Mouse (Mus musculus) heart, embryonic 11.5 days (tissue): ENCODE results near the gene Trappc5. TPM values are rescaled to one million over a fixed set of nuclear protein-coding genes. Genes with fewer than 3 reads are reported as not detected.

Experiments
- ATAC-seq: fragments of 200-750 bp; cut with Nextera tagmentation; replicated peaks from 2 replicates; pipeline ENCODE4 v1.8.0; 2017; ENCODE audit warnings: moderate library complexity; ENCODE audit not compliant: insufficient number of reproducible peaks, low FRiP score, low TSS enrichment
- H3K27ac ChIP-seq: fragments of 300-500 bp; sonication (generic); 2 replicates; pipeline ENCODE4 v1.5.1; 2014; ENCODE audit warnings: mild to moderate bottlenecking, low read depth, low read length
- H3K27me3 ChIP-seq: fragments of 300-500 bp; sonication (generic); 2 replicates; pipeline ENCODE4 v1.6.1; 2014; ENCODE audit warnings: mild to moderate bottlenecking, low read length, mixed read lengths; ENCODE audit not compliant: control insufficient read depth, insufficient read depth
- H3K36me3 ChIP-seq: fragments of 300-500 bp; sonication (generic); 2 replicates; pipeline ENCODE4 v1.6.1; 2014; ENCODE audit warnings: mild to moderate bottlenecking, low read length, moderate library complexity, mixed read lengths; ENCODE audit not compliant: control insufficient read depth, insufficient read depth
- H3K4me1 ChIP-seq: fragments of 300-500 bp; sonication (generic); 2 replicates; pipeline ENCODE4 v1.6.1; 2014; ENCODE audit warnings: low read length; ENCODE audit not compliant: control insufficient read depth, insufficient read depth
- H3K4me2 ChIP-seq: fragments of 300-500 bp; sonication (generic); 2 replicates; pipeline ENCODE4 v1.6.1; 2014; ENCODE audit warnings: mild to moderate bottlenecking, moderate library complexity
- H3K4me3 ChIP-seq: fragments of 300-500 bp; sonication (generic); 2 replicates; pipeline ENCODE4 v1.5.1; 2014; ENCODE audit warnings: low read depth, low read length
- H3K9ac ChIP-seq: fragments of 300-500 bp; sonication (generic); 2 replicates; pipeline ENCODE4 v1.6.1; 2014; ENCODE audit warnings: mild to moderate bottlenecking, low read depth, low read length, moderate library complexity
- H3K9me3 ChIP-seq: fragments of 300-500 bp; sonication (generic); replicated peaks from 2 replicates; pipeline ENCODE4 v1.6.1; 2016; ENCODE audit warnings: low read length; ENCODE audit not compliant: control insufficient read depth
- WGBS: fragments of 180-500 bp; shearing (Covaris S2); extraction: QIAGEN DNeasy Blood & Tissue Kit; methylation state at CpG from one replicate; pipeline ENCODE4 v1.1.7; 2014; ENCODE audit not compliant: insufficient replicate concordance; 5-methylcytosine and 5-hydroxymethylcytosine counted together
- polyA plus RNA-seq: library from polyadenylated mRNA; unstranded; fragments of >200 nt; fragmentation: Nextera tagmentation; extraction: Ambion mirVana; gene quantifications from 2 replicates; pipeline ENCODE4 v1.2.1, GENCODE M21; 2014

Trappc5 gene
- 26.3 and 33.2 TPM in 2 replicates for polyA plus RNA-seq

DNA sequence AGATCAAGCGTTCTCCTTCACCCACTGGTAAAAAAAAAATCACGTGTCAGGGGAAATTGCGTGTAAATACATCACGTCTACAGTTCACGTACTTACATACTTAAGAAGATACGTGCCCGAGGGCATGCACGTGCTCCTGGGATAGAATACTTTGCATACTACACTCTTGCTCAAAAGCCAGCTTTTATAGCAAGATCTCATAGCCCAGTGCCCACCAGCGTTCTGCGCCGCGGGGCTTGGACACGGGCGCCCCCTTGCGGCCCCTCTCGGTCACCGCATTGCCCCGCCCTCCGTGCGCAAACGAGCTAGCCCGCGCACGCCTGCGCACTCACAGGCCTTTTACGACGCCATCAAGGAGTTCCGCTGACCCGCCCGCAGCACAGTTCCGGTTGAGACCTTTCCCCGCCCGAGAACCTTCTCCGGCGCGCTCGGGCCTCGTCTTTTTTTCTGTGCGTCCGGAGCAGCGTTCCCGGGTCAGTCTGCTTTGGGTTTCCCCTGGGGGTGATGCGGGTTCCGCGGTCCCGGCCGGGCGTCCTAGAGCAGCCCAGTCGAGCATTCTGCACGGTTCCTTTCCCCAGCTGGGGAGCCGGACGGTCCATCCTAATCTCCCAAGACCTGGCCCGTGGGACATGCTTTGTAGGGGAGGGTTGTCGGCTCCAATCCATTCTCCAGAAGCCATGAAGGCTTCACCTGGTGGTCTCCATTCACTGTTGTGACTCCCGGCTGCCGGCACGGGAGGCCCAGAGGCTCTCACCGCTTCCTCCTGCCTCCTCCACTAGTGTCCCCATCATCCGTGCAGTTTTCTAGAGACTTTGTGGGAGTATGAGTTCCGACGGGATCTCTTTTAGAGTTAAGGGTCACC lies at the start of gene Trappc5:
Gene Trappc5 (plus strand): TSS at position 169 of the 862 bp plus-strand sequence.
- Histone ChIP-seq H3K9me3 (no peaks in the 10 kb centered on the region), H3K36me3 (peaks cover 8% of the 10 kb centered on the region), H3K4me3 (peak within 1 kb of the TSS; percentile 82), H3K27ac (peak within 1 kb of the TSS; percentile 89), H3K27me3 (no peaks in the 10 kb centered on the region), H3K9ac (peak within 1 kb of the TSS; percentile 95), H3K4me1 (peaks cover 7% of the 10 kb centered on the region), H3K4me2 (peak within 1 kb of the TSS; percentile 90)
- 2% methylated on average over 61 of the region's 61 CpGs for WGBS
- peak; percentile 85 for ATAC-seq

DNA sequence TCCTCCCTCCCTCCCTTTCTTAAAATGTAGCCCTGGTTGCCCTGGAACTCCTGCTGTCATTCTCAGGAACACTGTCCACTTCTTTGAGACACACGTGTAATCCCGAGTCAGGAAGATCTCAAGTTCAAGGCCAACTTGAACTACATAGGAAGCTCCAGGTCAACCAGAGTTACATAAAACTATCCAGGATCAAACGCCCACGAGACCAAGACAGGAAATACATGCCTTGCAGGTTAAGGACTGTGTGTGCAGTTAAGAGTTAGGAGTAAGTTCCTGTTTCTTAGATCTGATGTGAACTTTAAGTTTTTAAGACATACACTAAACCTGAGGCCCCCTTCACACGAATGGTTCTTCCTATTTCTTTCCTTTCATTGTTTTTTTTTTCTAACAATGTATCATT lies 49.1 kb upstream of the Trappc5 start:
- Histone ChIP-seq H3K27me3 (no peaks in the 10 kb centered on the region; the same call in 1 of the 2 replicates), H3K4me2 (no peak overlapping the region), H3K9ac (no peak overlapping the region), H3K4me3 (no peak overlapping the region), H3K36me3 (no peaks in the 10 kb centered on the region), H3K27ac (no peak overlapping the region), H3K4me1 (peaks cover 3% of the 10 kb centered on the region; the same call in 1 of the 2 replicates), H3K9me3 (no peaks in the 10 kb centered on the region)
- 52% methylated on average over 5 of the region's 5 CpGs for whole genome bisulfite sequencing
- no peak for ATAC-seq

DNA sequence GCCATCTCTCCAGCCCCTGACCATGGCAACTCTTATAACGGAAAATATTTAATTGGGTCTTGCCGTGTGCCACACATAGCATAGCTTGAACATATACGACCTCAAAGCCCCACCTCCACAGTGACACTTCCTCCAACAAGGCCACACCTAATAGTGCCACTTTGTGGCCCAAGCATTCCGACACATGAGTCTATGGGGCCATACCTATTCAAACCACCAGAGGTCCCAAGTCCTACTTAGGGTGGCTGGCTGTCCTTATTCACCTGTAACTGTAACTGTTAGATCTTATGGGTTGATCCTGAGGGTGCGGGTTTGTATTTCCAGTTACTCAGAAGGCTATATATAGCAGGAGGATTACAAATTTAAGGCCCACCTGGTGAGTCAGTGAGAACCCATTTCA lies 48.1 kb upstream of the Trappc5 start:
- H3K9me3 ChIP-seq = no peaks in the 10 kb centered on the region
- H3K9ac ChIP-seq = no peak overlapping the region
- H3K27ac ChIP-seq = no peak overlapping the region
- no peaks in the 10 kb centered on the region for H3K36me3 ChIP-seq
- 21% methylated on average over 5 of the region's 5 CpGs for WGBS
- H3K4me1 ChIP-seq = peaks cover 3% of the 10 kb centered on the region; the same call in 1 of the 2 replicates
- no peak for ATAC-seq
- no peaks in the 10 kb centered on the region; the same call in 1 of the 2 replicates for H3K27me3 ChIP-seq
- H3K4me2 ChIP-seq = no peak overlapping the region
- no peak overlapping the region for H3K4me3 ChIP-seq

DNA sequence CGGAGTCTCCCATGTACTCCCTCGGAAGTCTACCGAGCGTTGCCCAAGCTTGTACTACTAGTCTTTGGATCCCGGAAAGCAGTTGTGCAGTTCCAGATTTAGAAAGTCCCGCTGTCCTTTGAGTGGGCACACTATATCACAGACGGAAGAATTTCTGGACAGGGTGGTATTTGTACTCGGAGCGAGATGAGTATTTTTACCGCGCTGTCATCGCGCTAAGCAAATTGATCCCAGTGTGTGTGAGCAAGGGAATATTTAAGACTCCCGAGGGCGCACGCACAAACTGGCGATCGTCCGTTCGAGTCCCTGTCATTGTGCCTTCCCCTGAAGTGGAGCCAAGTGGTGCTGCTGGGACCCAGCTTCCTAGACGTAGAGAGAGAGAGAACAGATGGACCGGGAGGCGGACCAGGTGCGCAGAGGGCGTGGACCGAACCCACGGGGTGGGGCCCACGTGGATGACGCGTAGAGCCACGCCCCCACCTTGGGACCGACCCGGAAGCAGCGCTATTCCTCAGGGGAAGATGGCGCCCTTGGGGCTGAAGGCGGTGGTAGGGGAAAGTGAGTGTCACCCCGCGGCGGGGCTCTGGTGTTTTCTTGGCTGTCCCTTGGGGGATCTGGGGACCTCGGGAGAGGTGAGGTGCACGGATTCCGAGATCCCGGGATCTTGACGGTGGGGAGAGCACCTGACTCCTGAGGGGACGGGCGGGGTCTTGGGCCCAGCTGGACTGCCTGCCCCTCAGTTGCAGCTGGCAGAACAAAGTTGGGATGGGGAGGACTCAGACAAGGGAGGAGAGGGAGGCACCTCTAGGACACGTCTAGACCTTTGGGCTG lies 45.2 kb upstream of the Trappc5 start, which contains the start of gene Stxbp2:
Gene Stxbp2 (plus strand): TSS at position 309 of the 831 bp plus-strand sequence.
- no peaks in the 10 kb centered on the region; the same call in 1 of the 2 replicates for H3K27me3 ChIP-seq
- H3K4me2 ChIP-seq = peak within 1 kb of the TSS; percentile 70
- peaks cover 7% of the 10 kb centered on the region for H3K36me3 ChIP-seq
- no peaks in the 10 kb centered on the region for H3K9me3 ChIP-seq
- peak within 1 kb of the TSS; percentile 55 for H3K4me3 ChIP-seq
- ATAC-seq = peak; percentile 87
- H3K27ac ChIP-seq = no peak within 1 kb of the TSS
- 7% methylated on average over 47 of the region's 47 CpGs for WGBS
- H3K4me1 ChIP-seq = peaks cover 3% of the 10 kb centered on the region; the same call in 1 of the 2 replicates
- peak within 1 kb of the TSS; percentile 77 for H3K9ac ChIP-seq

DNA sequence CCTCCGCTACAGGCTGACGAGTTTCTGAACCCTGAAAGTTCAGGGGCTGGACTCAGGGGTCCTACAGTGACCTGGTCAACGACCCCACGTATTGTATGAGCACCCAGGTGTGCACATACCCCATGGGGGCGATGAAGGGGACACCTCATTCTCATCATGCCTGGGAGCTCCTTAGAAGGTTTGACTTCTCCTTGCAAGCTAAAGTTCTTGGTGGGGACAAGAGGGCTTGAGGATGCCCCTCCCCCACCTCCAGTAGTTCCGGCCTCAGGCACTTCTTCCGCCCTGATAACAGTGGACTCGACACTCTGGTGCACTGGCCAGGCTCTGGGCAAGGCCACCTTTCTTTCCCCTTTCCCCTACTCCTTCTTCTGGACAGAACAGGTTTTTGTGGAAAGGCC lies 44.6 kb upstream of the Trappc5 start:
- Histone ChIP-seq H3K27me3 (no peaks in the 10 kb centered on the region; the same call in 1 of the 2 replicates), H3K36me3 (peaks cover 9% of the 10 kb centered on the region), H3K9me3 (no peaks in the 10 kb centered on the region), H3K4me1 (peaks cover 3% of the 10 kb centered on the region; the same call in 1 of the 2 replicates), H3K27ac (no peak overlapping the region), H3K4me2 (peak overlapping the region; percentile 70), H3K4me3 (peak overlapping the region; percentile 55), H3K9ac (peak overlapping the region; percentile 77)
- 8% methylated on average over 8 of the region's 8 CpGs for WGBS
- peak; percentile 58; the same call in 1 of the 2 replicates for ATAC-seq

DNA sequence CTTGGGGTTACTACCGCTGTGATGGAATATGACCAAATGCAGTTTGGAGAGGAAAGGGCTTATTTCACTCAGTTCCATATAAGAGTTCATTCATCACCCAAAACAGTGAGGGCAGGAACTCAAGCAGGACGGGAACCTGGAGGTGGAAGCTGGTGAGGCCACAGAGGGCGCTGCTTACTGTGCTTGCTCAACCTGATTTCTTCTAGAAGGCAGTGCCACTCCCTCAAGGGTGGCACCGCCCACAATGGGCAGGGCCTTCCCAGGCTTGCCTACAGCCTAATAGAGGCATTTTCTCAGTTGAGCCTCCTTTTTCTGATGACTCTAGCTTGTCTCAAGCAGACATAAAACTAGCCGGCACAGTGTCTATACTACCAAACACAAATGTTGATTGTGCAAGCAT lies 30.3 kb upstream of the Trappc5 start:
- no peaks in the 10 kb centered on the region for H3K27me3 ChIP-seq
- H3K36me3 ChIP-seq = peaks cover 7% of the 10 kb centered on the region; the same call in 1 of the 2 replicates
- no peak overlapping the region for H3K4me2 ChIP-seq
- H3K4me1 ChIP-seq = no peaks in the 10 kb centered on the region
- H3K9ac ChIP-seq = no peak overlapping the region
- WGBS = 16% methylated on average over 5 of the region's 5 CpGs
- no peak overlapping the region for H3K27ac ChIP-seq
- no peak overlapping the region for H3K4me3 ChIP-seq
- no peaks in the 10 kb centered on the region for H3K9me3 ChIP-seq
- ATAC-seq = no peak

DNA sequence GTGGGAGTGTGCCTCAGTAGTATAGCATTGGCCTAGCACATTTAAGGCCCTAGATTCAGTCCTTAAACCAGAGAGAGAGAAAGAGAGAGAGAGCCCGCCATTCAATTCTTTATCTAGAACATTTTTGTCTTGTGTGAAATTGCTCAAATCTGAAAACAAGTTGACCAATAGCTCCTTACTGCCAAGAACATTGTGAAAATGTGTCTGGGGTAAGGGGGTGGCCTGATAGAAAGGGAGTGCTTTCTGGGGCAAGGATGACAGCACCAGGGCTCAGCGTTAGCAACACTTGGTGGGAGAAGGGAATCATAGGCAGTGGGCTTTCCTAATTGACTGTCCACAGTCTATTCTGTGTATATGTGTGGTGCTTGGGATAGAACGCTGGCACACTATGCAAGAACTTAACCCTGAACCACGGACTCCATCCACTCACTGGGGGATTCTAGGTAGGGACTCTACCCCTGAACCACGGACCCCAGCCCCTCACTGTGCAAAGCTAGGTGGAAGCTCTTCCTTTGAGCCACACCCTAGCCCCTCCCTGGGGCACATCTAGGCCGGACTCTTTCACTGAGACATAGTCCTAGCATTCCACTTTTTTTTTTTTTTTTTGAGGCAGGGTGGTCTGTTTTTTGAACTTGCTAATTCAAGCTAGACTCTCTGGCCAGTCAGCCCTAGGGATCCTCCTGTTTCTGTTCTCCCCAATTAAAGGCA lies 29.1 kb upstream of the Trappc5 start:
- Histone ChIP-seq H3K4me2 (no peak overlapping the region), H3K27ac (no peak overlapping the region), H3K9me3 (no peaks in the 10 kb centered on the region), H3K36me3 (peaks cover 2% of the 10 kb centered on the region; the same call in 1 of the 2 replicates), H3K4me1 (no peaks in the 10 kb centered on the region), H3K9ac (no peak overlapping the region), H3K4me3 (no peak overlapping the region), H3K27me3 (no peaks in the 10 kb centered on the region)
- WGBS = 73% methylated on average over 6 of the region's 6 CpGs
- ATAC-seq = no peak

DNA sequence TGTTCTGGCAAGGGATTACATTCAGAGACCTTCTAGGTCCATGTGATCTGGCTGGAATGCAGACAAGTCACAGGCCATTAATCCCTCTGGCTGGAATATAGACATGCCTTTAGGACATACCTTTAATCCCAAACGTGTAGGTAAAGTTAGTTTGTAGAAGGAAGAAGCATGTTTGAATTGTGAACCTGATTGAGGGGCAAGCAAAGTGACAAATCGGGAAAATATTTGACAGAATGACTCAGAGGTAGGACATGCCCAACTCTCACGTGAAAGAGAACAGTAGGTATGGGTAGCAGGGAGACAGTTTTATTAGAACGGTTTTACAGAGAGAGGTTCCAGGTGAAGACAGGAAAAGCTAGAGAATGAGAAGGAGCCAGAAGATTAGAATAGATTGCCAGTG lies 28.5 kb upstream of the Trappc5 start:
- Histone ChIP-seq H3K27ac (no peak overlapping the region), H3K27me3 (no peaks in the 10 kb centered on the region), H3K4me1 (no peaks in the 10 kb centered on the region), H3K9me3 (no peaks in the 10 kb centered on the region), H3K9ac (no peak overlapping the region), H3K4me2 (no peak overlapping the region), H3K36me3 (no peaks in the 10 kb centered on the region), H3K4me3 (no peak overlapping the region)
- 72% methylated on average over 4 of the region's 4 CpGs for WGBS
- no peak for ATAC-seq
